Mouse (Mus musculus): ENCODE measurements at regions not wholly inside any gene's neighbourhood (a gene's known extent, or its start where the extent isn't known, plus 50 kb on each side); places are given as distances from the start of the nearest gene placed in this dataset.

DNA sequence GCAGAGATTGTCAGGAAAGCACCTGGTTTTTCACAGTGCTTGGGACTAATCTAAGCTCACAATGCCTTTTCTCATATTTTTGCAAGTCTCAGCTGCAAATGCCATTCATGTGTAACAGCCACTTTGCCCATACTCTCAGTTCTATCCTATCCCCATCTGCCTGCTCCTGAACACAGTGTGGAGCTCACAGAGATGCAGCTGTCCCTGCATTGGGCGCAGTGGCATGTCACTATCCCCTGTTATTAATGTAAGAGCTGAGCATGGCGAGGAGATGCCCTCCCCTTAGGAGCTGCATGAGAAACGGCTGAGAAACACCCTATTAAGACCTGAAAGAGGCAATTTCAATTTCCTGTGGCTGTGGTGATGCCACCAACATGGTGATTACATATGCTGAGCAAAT lies 1341.1 kb downstream of the Gsdmc2 start:
- Histone ChIP-seq H3K79me2 (ENCODE audit: control insufficient read depth, insufficient read depth) (no peaks in the 10 kb centered on the region), H3K27me3 (ENCODE audit: control insufficient read depth, insufficient read depth, insufficient read length) (no peaks in the 10 kb centered on the region), H3ac (ENCODE audit: control insufficient read depth, insufficient read length) (no peak overlapping the region), H3K4me3 (no peak overlapping the region), H3K4me2 (ENCODE audit: low read depth) (no peak overlapping the region), H3K36me3 (ENCODE audit: control insufficient read depth, insufficient read depth) (no peaks in the 10 kb centered on the region)
- peak in 1 of 3 experiments; percentile 22 for TF ChIP-seq MYOG (IDR thresholded peaks at IDR 0.05; ENCODE audit: control insufficient read depth in 1 of 3, insufficient read depth in 1 of 3, insufficient read length in 2 of 3, low read depth in 2 of 3)
- peak in 1 of 3 experiments; percentile 13 for TF ChIP-seq MYOD1 (IDR thresholded peaks at IDR 0.05; ENCODE audit: control insufficient read depth in 1 of 3, insufficient read length in 2 of 3, low read depth in 2 of 3)
- no peak for TF ChIP-seq CEBPB (IDR thresholded peaks at IDR 0.05; ENCODE audit: insufficient read depth, poor library complexity, severe bottlenecking)
- TF ChIP-seq TCF3 (IDR thresholded peaks at IDR 0.05; ENCODE audit: insufficient read length, low read depth) = no peak

DNA sequence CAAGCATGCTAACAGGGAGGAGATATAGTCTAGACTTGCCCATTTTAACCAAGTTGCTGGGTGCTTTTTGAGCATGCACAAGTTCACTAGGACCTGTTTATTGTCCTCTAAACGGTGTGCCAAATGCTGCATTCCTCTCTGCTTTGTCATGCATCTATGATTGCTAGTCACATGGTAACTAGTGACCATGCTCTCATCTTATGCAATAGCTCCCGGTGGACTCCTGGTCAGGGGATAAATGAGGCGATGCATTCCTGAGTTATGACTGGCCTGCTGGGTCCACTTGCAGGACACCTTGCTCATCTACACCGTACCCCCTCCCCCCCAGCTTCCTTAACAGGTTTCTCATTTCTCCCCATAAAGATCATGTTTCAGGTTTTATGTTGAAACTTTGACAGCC lies 1344.0 kb downstream of the Gsdmc2 start:
- no peak overlapping the region for H3ac ChIP-seq (ENCODE audit: control insufficient read depth, insufficient read length)
- no peaks in the 10 kb centered on the region for H3K36me3 ChIP-seq (ENCODE audit: control insufficient read depth, insufficient read depth)
- H3K27me3 ChIP-seq (ENCODE audit: control insufficient read depth, insufficient read depth, insufficient read length) = no peaks in the 10 kb centered on the region
- H3K79me2 ChIP-seq (ENCODE audit: control insufficient read depth, insufficient read depth) = no peaks in the 10 kb centered on the region
- H3K4me3 ChIP-seq = no peak overlapping the region
- no peak for TF ChIP-seq TCF3 (IDR thresholded peaks at IDR 0.05; ENCODE audit: insufficient read length, low read depth)
- TF ChIP-seq E2F4 (IDR thresholded peaks at IDR 0.05; ENCODE audit: insufficient read depth) = no peak
- TF ChIP-seq POLR2AphosphoS2 (IDR thresholded peaks at IDR 0.05; ENCODE audit: insufficient read length, low read depth) = no peak
- TF ChIP-seq CEBPB (IDR thresholded peaks at IDR 0.05; ENCODE audit: insufficient read depth, poor library complexity, severe bottlenecking) = peak; percentile 99
- peak in 1 of 3 experiments; percentile 13 for TF ChIP-seq MYOD1 (IDR thresholded peaks at IDR 0.05; ENCODE audit: control insufficient read depth in 1 of 3, insufficient read length in 2 of 3, low read depth in 2 of 3)
- no peak for TF ChIP-seq SRF (IDR thresholded peaks at IDR 0.05; ENCODE audit: control insufficient read depth, insufficient read length, low read depth)
- no peak for TF ChIP-seq MYOG (IDR thresholded peaks at IDR 0.05; ENCODE audit: control insufficient read depth in 1 of 3, insufficient read depth in 1 of 3, insufficient read length in 2 of 3, low read depth in 2 of 3)
- TF ChIP-seq REST (IDR thresholded peaks at IDR 0.05; ENCODE audit: insufficient read depth, insufficient read length) = no peak
- TF ChIP-seq MAX (IDR thresholded peaks at IDR 0.05; ENCODE audit: low read depth) = peak; percentile 80
- TF ChIP-seq USF1 (IDR thresholded peaks at IDR 0.05; ENCODE audit: low read depth) = peak; percentile 87
- H3K4me2 ChIP-seq (ENCODE audit: low read depth) = no peak overlapping the region

GRCm38 (mm10) chr15:62500522-62500921 lies 1344.5 kb downstream of the Gsdmc2 start:
- Histone ChIP-seq H3K36me3 (ENCODE audit: control insufficient read depth, insufficient read depth) (no peaks in the 10 kb centered on the region), H3K4me2 (ENCODE audit: low read depth) (no peak overlapping the region), H3K4me3 (no peak overlapping the region), H3K79me2 (ENCODE audit: control insufficient read depth, insufficient read depth) (no peaks in the 10 kb centered on the region), H3ac (ENCODE audit: control insufficient read depth, insufficient read length) (no peak overlapping the region), H3K27me3 (ENCODE audit: control insufficient read depth, insufficient read depth, insufficient read length) (no peaks in the 10 kb centered on the region)
- TF ChIP-seq TCF12 (IDR thresholded peaks at IDR 0.05; ENCODE audit: insufficient read depth, poor library complexity, severe bottlenecking) = no peak
- TF ChIP-seq MYOG (IDR thresholded peaks at IDR 0.05; ENCODE audit: control insufficient read depth in 1 of 3, insufficient read depth in 1 of 3, insufficient read length in 2 of 3, low read depth in 2 of 3) = no peak
- TF ChIP-seq MAX (IDR thresholded peaks at IDR 0.05; ENCODE audit: low read depth) = no peak
- no peak for TF ChIP-seq POLR2A (IDR thresholded peaks at IDR 0.05; ENCODE audit: insufficient read length, low read depth)
- TF ChIP-seq POLR2AphosphoS2 (IDR thresholded peaks at IDR 0.05; ENCODE audit: insufficient read length, low read depth) = no peak
- TF ChIP-seq SRF (IDR thresholded peaks at IDR 0.05; ENCODE audit: control insufficient read depth, insufficient read length, low read depth) = no peak
- TF ChIP-seq MYOD1 (IDR thresholded peaks at IDR 0.05; ENCODE audit: control insufficient read depth in 1 of 3, insufficient read length in 2 of 3, low read depth in 2 of 3) = no peak
- TF ChIP-seq E2F4 (IDR thresholded peaks at IDR 0.05; ENCODE audit: insufficient read depth) = no peak
- TF ChIP-seq CEBPB (IDR thresholded peaks at IDR 0.05; ENCODE audit: insufficient read depth, poor library complexity, severe bottlenecking) = no peak
- TF ChIP-seq REST (IDR thresholded peaks at IDR 0.05; ENCODE audit: insufficient read depth, insufficient read length) = no peak
- TF ChIP-seq TCF3 (IDR thresholded peaks at IDR 0.05; ENCODE audit: insufficient read length, low read depth) = no peak
- TF ChIP-seq USF1 (IDR thresholded peaks at IDR 0.05; ENCODE audit: low read depth) = no peak

- Histone ChIP-seq H3K27me3 (ENCODE audit: control insufficient read depth, insufficient read depth, insufficient read length) (no peaks in the 10 kb centered on the region), H3K36me3 (ENCODE audit: control insufficient read depth, insufficient read depth) (no peaks in the 10 kb centered on the region), H3ac (ENCODE audit: control insufficient read depth, insufficient read length) (no peak overlapping the region), H3K79me2 (ENCODE audit: control insufficient read depth, insufficient read depth) (no peaks in the 10 kb centered on the region), H3K4me3 (no peak overlapping the region), H3K4me2 (ENCODE audit: low read depth) (no peak overlapping the region)
- TF ChIP-seq TCF3 (IDR thresholded peaks at IDR 0.05; ENCODE audit: insufficient read length, low read depth) (no peak), REST (IDR thresholded peaks at IDR 0.05; ENCODE audit: insufficient read depth, insufficient read length) (no peak), CEBPB (IDR thresholded peaks at IDR 0.05; ENCODE audit: insufficient read depth, poor library complexity, severe bottlenecking) (no peak), SRF (IDR thresholded peaks at IDR 0.05; ENCODE audit: control insufficient read depth, insufficient read length, low read depth) (no peak), USF1 (IDR thresholded peaks at IDR 0.05; ENCODE audit: low read depth) (no peak)
Observed at GRCm38 (mm10) chr15:62496193-62496592, 1348.8 kb downstream of the Gsdmc2 start.

DNA sequence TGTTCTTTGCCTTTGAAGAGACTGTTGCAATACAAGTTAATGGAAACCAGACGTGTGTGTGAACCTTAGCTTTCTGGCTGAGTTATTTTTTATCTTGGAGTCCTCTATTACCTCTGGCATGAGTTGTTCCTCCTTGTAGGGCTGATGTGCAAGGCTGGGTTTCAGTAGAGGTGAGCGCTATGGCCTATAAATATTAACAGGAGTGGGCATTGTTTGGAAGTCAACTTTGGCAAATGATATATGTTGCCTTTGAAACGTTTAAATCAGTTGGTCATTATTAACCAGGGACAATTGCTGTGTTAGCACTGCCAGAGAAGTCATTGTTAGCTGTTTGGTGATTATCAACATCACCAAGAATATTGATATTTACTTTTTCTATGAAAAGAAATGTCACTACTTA lies 1352.6 kb downstream of the Gsdmc2 start:
- Histone ChIP-seq H3K79me2 (ENCODE audit: control insufficient read depth, insufficient read depth) (no peaks in the 10 kb centered on the region), H3ac (ENCODE audit: control insufficient read depth, insufficient read length) (no peak overlapping the region), H3K4me2 (ENCODE audit: low read depth) (no peak overlapping the region), H3K27me3 (ENCODE audit: control insufficient read depth, insufficient read depth, insufficient read length) (no peaks in the 10 kb centered on the region), H3K4me3 (no peak overlapping the region), H3K36me3 (ENCODE audit: control insufficient read depth, insufficient read depth) (no peaks in the 10 kb centered on the region)
- TF ChIP-seq MYOG (IDR thresholded peaks at IDR 0.05; ENCODE audit: control insufficient read depth in 1 of 3, insufficient read depth in 1 of 3, insufficient read length in 2 of 3, low read depth in 2 of 3) = no peak
- TF ChIP-seq MAX (IDR thresholded peaks at IDR 0.05; ENCODE audit: low read depth) = no peak
- TF ChIP-seq MYOD1 (IDR thresholded peaks at IDR 0.05; ENCODE audit: control insufficient read depth in 1 of 3, insufficient read length in 2 of 3, low read depth in 2 of 3) = no peak
- TF ChIP-seq POLR2AphosphoS2 (IDR thresholded peaks at IDR 0.05; ENCODE audit: insufficient read length, low read depth) = no peak
- TF ChIP-seq REST (IDR thresholded peaks at IDR 0.05; ENCODE audit: insufficient read depth, insufficient read length) = no peak
- TF ChIP-seq TCF12 (IDR thresholded peaks at IDR 0.05; ENCODE audit: insufficient read depth, poor library complexity, severe bottlenecking) = no peak
- TF ChIP-seq USF1 (IDR thresholded peaks at IDR 0.05; ENCODE audit: low read depth) = no peak
- TF ChIP-seq SRF (IDR thresholded peaks at IDR 0.05; ENCODE audit: control insufficient read depth, insufficient read length, low read depth) = no peak
- TF ChIP-seq CEBPB (IDR thresholded peaks at IDR 0.05; ENCODE audit: insufficient read depth, poor library complexity, severe bottlenecking) = no peak
- no peak for TF ChIP-seq TCF3 (IDR thresholded peaks at IDR 0.05; ENCODE audit: insufficient read length, low read depth)
- TF ChIP-seq E2F4 (IDR thresholded peaks at IDR 0.05; ENCODE audit: insufficient read depth) = no peak
- no peak for TF ChIP-seq POLR2A (IDR thresholded peaks at IDR 0.05; ENCODE audit: insufficient read length, low read depth)
